Mouse (Mus musculus): Measurements from ENCODE around the gene Hspe1.

DNA sequence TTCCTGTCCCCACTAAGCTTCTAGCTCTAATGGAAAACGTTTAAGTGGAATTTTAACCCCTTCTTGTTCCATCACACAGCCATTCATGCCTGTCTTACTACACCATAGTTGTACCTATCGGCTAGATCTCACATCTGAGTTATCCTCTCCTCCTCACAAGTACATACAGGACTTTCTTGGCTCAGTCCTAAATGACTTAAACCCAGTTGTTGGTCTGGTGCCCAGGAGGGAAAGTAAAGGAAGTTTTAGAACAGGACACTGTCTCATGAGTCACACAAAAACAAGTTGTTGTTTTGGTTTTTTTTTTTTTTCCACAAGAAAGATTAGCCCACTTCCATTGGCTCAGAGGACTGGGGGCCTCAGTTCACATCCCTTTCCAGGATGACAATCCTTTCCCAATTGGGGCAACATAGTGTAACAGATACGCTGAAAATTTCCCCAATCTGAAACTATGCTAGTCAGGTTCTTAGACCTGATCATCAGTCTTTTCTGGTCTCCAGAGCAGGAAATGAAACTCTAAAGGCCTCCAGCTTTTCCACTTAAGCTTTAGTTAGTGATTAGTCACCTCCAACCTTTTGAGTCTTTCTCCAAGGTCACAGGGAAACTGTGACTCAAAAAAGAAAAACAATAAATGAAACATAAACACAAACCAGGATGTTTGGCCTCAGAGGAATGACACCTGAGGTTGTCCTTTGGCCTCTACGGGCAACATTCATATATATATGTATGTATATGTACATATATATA lies 38.9 kb upstream of the Hspe1 start:
- TF ChIP-seq CTCF (IDR thresholded peaks at IDR 0.05; ENCODE audit: extremely low read depth, insufficient read depth, insufficient read length, insufficient replicate concordance) (no peak), POLR2A (IDR thresholded peaks at IDR 0.05; ENCODE audit: low read depth, low read length) (no peak)
